ENCODE assay signal across 17 mouse cellular contexts in the genomic region with DNA sequence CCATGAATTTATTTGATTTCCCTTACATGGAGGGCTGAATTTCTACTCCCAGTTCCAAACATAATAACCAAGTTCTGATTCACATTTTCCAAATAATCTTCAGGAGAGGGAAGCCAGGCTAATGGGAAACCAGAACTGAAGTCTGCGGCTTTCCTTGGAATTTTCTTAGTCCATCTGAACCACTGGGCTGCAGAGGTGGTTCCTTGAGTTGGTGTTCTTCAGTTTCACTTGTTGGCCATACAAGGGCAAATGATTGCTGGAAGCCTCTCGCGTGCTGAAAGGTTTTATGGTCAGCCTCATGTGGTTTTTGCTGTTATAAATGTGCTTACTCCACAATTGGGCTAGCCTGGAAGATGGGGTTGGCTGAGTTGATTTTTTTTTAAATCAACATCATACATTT.
"Had no signal": no experiment of that assay in that cellular context is flagged by ENCODE, and none has a peak within 500 bp of the region (broad histone marks: within the 10 kb centered on the region; RNA-seq: fewer than 3 reads in every experiment).

No protein-coding gene starts in this region.

- H3K4me2 ChIP-seq: limb, embryonic 12.5 days; liver, embryonic 13.5 days; midbrain, embryonic 11.5 days; neural tube, embryonic 12.5 days had no signal

- H3K4me3 ChIP-seq: left cerebral cortex, adult 2 months; limb, embryonic 12.5 days; liver, embryonic 13.5 days; neural tube, embryonic 12.5 days had no signal

- H3K9ac ChIP-seq: limb, embryonic 12.5 days; liver, embryonic 13.5 days; neural tube, embryonic 12.5 days had no signal

- H3K27ac ChIP-seq: kidney, postnatal 0 days; left cerebral cortex, adult 2 months; limb, embryonic 12.5 days; liver, embryonic 13.5 days; neural tube, embryonic 12.5 days had no signal

- H3K27me3 ChIP-seq: limb, embryonic 12.5 days; liver, embryonic 13.5 days; neural tube, embryonic 12.5 days had no signal

- DNase-seq: kidney, adult 2 months; kidney, postnatal 25 days; layer of hippocampus, postnatal 36 days; liver, embryonic 13.5 days; lung, adult 2 months; lung, postnatal 14 days; lung, postnatal 4 days; midbrain, embryonic 14.5 days; retina, postnatal 1 day; right cerebral cortex, postnatal 25 days; thymus, adult 18-20 months had no signal

- ATAC-seq: intestine, postnatal 0 days had no signal

- H3K9me3 ChIP-seq: limb, embryonic 12.5 days; liver, embryonic 13.5 days; neural tube, embryonic 12.5 days had no signal
